Mouse (Mus musculus): ENCODE data around the gene Arrdc5.

DNA sequence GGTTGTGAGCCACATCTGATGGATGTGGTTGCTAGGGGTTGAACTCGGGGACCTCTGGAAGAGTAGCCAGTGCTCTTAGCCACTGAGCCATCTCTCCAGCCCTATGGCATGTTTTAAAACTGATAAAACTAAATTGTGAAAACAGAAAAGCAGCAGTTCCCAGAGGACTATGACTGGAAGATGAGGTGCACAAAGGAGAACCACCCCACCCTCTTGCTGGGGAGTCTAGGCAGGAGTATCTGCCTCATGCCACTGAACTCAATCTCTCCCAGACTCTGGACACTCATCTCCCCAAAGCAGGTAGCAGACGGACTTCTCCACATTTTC, 22.6 kb downstream of the Arrdc5 start:
- TF ChIP-seq CTCF (IDR thresholded peaks at IDR 0.05; ENCODE audit: low read depth) (no peak), EP300 (IDR thresholded peaks at IDR 0.05; ENCODE audit: low read depth) (no peak)
